Mouse (Mus musculus) embryonic facial prominence, embryonic 15.5 days (tissue): ENCODE measurements around the gene Spata2l. TPM values are rescaled to one million over a fixed set of nuclear protein-coding genes. Genes with fewer than 3 reads are reported as not detected.
"Not testable (repeated sequence)": the region's sequence is repeated elsewhere in the genome, so short reads cannot be mapped to it uniquely, and the experiment has no call there.

Experiments
- ATAC-seq: fragments of 200-750 bp; cut with Nextera tagmentation; 2 replicates; pipeline ENCODE4 v1.8.0; 2017; ENCODE audit warnings: low read depth, moderate TSS enrichment; ENCODE audit not compliant: insufficient number of reproducible peaks, low FRiP score, low TSS enrichment
- H3K27ac ChIP-seq: fragments of 300-500 bp; sonication (generic); replicated peaks from 2 replicates; pipeline ENCODE4 v1.5.1; 2015; ENCODE audit warnings: mild to moderate bottlenecking, inconsistent platforms
- H3K27me3 ChIP-seq: fragments of 300-500 bp; sonication (generic); 2 replicates; pipeline ENCODE4 v1.6.1; 2015; ENCODE audit warnings: inconsistent platforms
- H3K36me3 ChIP-seq: fragments of 300-500 bp; sonication (generic); 2 replicates; pipeline ENCODE4 v1.6.1; 2015; ENCODE audit warnings: mild to moderate bottlenecking, inconsistent platforms
- H3K4me1 ChIP-seq: fragments of 300-500 bp; sonication (generic); 2 replicates; pipeline ENCODE4 v1.6.1; 2015; ENCODE audit warnings: inconsistent platforms
- H3K4me2 ChIP-seq: fragments of 300-500 bp; sonication (generic); replicated peaks from 2 replicates; pipeline ENCODE4 v1.6.1; 2015; ENCODE audit warnings: mild to moderate bottlenecking, inconsistent platforms
- H3K4me3 ChIP-seq: fragments of 300-500 bp; sonication (generic); replicated peaks from 2 replicates; pipeline ENCODE4 v1.5.1; 2015; ENCODE audit warnings: mild to moderate bottlenecking, inconsistent platforms
- H3K9ac ChIP-seq: fragments of 300-500 bp; sonication (generic); 2 replicates; pipeline ENCODE4 v1.6.1; 2015; ENCODE audit warnings: inconsistent platforms
- H3K9me3 ChIP-seq: fragments of 300-500 bp; sonication (generic); replicated peaks from 2 replicates; pipeline ENCODE4 v1.6.1; 2016; ENCODE audit warnings: inconsistent platforms
- WGBS: fragments of 180-500 bp; shearing (Covaris S2); methylation state at CpG from one replicate; pipeline ENCODE4 v1.1.7; 2015; 5-methylcytosine and 5-hydroxymethylcytosine counted together
- polyA plus RNA-seq: library from polyadenylated mRNA; unstranded; fragments of >200 nt; fragmentation: Nextera tagmentation; extraction: Ambion mirVana; gene quantifications from 2 replicates; pipeline ENCODE4 v1.2.1, GENCODE M21; 2015

Gene Spata2l
- polyA plus RNA-seq, 1 experiment from 2014 or later: 5.7 TPM

DNA sequence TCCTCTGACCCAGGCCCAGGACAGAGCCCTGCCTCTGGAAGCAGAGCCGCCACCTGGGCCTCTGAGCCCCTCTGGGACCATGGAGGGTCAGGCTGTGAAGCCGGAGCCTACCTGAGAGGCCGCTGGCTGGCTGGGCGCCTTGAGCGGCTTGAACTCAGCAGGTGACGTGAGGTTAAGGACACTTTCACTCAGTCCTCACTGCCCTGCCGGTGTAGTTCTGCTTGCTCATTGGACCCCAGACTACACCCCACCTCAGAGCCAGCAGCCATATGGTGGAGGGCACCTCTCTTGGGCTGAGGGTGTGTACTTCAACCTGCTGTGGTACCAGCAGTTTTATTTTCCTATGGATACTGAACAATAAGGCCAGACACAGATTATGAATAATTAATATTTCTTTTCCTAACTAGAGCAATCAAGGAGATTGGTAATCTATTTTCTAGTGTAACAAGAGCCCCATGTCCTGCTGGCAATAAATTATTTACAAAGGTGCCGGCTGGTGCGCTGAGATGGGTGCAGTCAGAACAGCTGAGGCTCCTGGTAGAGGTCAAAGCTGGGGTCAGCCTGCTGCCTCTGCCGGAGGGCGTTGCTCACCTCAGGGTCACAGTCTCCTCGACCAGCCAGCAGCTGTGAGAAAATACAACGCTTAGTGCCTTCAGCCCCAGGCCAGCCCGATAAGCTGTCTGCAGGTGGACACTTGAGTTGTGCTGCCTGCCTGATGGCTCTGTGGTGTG, 32.1 kb upstream of the Spata2l start:
- Histone ChIP-seq H3K4me1 (no peaks in the 10 kb centered on the region), H3K27ac (no peak overlapping the region), H3K36me3 (peaks cover 71% of the 10 kb centered on the region), H3K4me3 (no peak overlapping the region), H3K9ac (no peak overlapping the region), H3K4me2 (no peak overlapping the region), H3K27me3 (no peaks in the 10 kb centered on the region), H3K9me3 (no peaks in the 10 kb centered on the region)
- 75% methylated on average over 14 of the region's 14 CpGs for WGBS
- 0 out of 2 replicates have a peak, but pooled peaks have one; percentile 11 for ATAC-seq

GRCm38 (mm10) chr8:123257593-123257992, 21.6 kb upstream of the Spata2l start:
- not testable (repeated sequence) for H3K9ac ChIP-seq, H3K27me3 ChIP-seq, H3K4me3 ChIP-seq, H3K9me3 ChIP-seq, H3K27ac ChIP-seq, ATAC-seq, H3K4me2 ChIP-seq
- Histone ChIP-seq H3K4me1 (peaks cover 32% of the 10 kb centered on the region), H3K36me3 (peaks cover 55% of the 10 kb centered on the region)
- WGBS: 88% methylated on average over 8 of the region's 8 CpGs

- no peak overlapping the region for H3K4me3 ChIP-seq
- H3K27me3 ChIP-seq: no peaks in the 10 kb centered on the region
- WGBS: 54% methylated on average over 3 of the region's 3 CpGs
- no peaks in the 10 kb centered on the region for H3K9me3 ChIP-seq
- no peak for ATAC-seq
- H3K4me2 ChIP-seq: no peak overlapping the region
- H3K36me3 ChIP-seq: peaks cover 53% of the 10 kb centered on the region
- no peak overlapping the region for H3K27ac ChIP-seq
- peaks cover 35% of the 10 kb centered on the region for H3K4me1 ChIP-seq
- H3K9ac ChIP-seq: no peak overlapping the region
Observed at GRCm38 (mm10) chr8:123257114-123257513, 21.1 kb upstream of the Spata2l start.

DNA sequence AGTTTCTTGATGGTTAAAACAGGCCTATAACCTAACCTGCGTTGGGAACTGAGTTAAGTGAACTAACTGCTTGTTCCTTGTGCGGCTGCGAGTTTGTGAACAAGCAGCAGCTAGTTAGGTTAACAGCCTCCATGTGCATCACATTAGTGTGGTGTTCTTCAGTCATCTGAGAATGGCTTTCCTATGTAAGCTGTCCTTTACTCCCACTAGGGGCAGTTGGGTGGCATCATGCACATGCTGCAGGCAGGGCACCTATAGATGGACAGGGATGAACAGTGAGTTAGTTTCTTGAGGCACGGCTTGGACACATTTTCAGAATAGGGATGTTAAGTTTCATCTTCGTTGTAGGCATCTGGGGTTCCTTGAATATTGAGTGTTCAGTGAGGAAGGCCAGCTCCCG, 19.1 kb upstream of the Spata2l start:
- Histone ChIP-seq H3K9ac (peak overlapping the region; percentile 99), H3K4me2 (peak overlapping the region; percentile 78), H3K4me1 (peaks cover 36% of the 10 kb centered on the region), H3K4me3 (peak overlapping the region; percentile 94), H3K36me3 (peaks cover 52% of the 10 kb centered on the region), H3K9me3 (no peaks in the 10 kb centered on the region), H3K27me3 (no peaks in the 10 kb centered on the region), H3K27ac (no peak overlapping the region)
- 51% methylated on average over 6 of the region's 6 CpGs for WGBS
- no peak for ATAC-seq

DNA sequence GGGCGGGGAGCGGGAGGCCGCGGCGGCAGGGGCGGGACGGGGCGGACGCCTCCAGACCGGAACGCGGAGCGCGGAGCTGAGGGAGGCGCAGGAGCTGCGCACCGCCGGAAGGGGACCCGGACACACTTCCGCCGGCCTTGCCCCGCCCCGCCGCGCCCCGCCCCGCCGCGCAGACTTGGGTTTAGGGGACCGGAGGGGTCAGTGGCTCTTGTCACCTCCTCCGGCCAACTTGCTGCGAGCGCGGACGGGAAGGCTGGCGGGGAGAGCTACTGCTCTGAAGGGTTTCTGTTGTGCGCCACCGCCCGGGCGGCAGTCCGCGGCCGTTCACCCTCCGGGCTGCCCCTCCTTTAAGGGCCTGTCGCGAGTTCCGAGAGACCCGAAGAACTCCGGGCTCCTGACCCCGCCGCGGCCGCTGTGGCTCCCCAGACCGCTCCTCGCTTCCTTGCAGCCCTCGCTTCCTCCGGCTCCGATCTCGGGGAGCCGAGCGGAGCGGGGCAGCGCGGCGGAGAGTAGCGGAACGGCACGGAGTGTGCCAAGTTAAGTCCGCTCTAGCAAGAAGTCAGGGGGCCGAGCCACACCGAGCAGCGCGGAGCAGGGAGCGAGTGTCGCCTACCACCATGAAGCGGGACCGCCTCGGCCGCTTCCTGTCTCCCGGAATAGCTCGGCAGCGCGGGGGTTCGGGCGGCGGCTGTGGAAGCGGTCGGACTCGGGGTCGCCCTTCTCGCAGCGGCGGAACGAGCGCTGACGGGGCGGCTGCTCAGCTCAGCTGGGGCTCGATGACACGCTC, 18.3 kb upstream of the Spata2l start, which contains the start of the genes Zfp276 and Vps9d1:
Zfp276 (plus strand) TSS at position 97 of the 787 bp plus-strand sequence.
Vps9d1 (minus strand) TSS at position 250 of the 787 bp plus-strand sequence.
- peak; percentile 94 for ATAC-seq
- Histone ChIP-seq H3K36me3 (peaks cover 52% of the 10 kb centered on the region), H3K9me3 (no peaks in the 10 kb centered on the region), H3K4me3 (peak within 1 kb of the TSS; percentile 94), H3K9ac (peak within 1 kb of the TSS; percentile 99), H3K4me1 (peaks cover 36% of the 10 kb centered on the region), H3K4me2 (peak within 1 kb of the TSS; percentile 78), H3K27ac (peak within 1 kb of the TSS; percentile 87), H3K27me3 (no peaks in the 10 kb centered on the region)
- under 1% methylated on average over 99 of the region's 99 CpGs for WGBS

DNA sequence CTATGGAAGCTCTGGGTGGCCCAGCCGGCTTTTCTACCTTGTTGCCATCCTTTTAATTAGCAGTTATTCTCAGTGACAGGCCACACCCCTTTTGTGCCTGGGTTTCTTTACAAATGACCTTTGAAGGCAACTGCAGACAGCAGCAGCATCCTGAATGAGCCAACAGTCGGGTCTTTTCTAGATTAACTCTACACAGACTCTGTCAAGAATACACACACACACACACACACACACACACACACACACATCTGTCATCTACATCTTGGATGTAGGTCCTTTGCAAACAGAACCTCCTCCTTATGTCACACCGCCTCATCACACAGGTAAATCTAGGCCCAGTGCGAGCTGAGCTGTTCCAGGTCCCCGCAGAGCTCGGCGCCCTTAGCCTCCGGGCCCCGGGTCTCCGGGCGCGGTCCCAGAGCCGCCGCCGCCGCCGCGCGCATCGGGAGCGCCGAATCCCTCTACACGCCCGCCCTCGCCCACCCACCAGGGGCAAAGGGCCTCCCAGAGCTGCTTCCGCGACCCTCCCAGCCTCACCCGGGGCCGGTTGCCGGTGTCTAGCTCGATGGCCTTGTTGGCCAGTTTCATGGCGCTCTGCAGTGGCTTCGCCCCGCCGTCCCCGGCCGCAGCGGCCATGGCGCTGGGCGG, 17.5 kb upstream of the Spata2l start:
- Histone ChIP-seq H3K4me1 (peaks cover 36% of the 10 kb centered on the region), H3K4me3 (peak overlapping the region; percentile 94), H3K9me3 (no peaks in the 10 kb centered on the region), H3K9ac (peak overlapping the region; percentile 99), H3K4me2 (peak overlapping the region; percentile 78), H3K36me3 (peaks cover 51% of the 10 kb centered on the region), H3K27ac (peak overlapping the region; percentile 87), H3K27me3 (no peaks in the 10 kb centered on the region)
- WGBS: under 1% methylated on average over 40 of the region's 40 CpGs
- peak; percentile 24 for ATAC-seq

- Histone ChIP-seq H3K27me3 (no peaks in the 10 kb centered on the region), H3K9me3 (no peaks in the 10 kb centered on the region), H3K4me3 (peak overlapping the region; percentile 94), H3K9ac (peak overlapping the region; percentile 99; the same call in 1 of the 2 replicates), H3K27ac (peak overlapping the region; percentile 87), H3K4me2 (peak overlapping the region; percentile 78), H3K36me3 (peaks cover 51% of the 10 kb centered on the region), H3K4me1 (peaks cover 36% of the 10 kb centered on the region)
- WGBS: 37% methylated on average over 4 of the region's 4 CpGs
- no peak for ATAC-seq
Observed at GRCm38 (mm10) chr8:123252925-123253324, 16.9 kb upstream of the Spata2l start.

DNA sequence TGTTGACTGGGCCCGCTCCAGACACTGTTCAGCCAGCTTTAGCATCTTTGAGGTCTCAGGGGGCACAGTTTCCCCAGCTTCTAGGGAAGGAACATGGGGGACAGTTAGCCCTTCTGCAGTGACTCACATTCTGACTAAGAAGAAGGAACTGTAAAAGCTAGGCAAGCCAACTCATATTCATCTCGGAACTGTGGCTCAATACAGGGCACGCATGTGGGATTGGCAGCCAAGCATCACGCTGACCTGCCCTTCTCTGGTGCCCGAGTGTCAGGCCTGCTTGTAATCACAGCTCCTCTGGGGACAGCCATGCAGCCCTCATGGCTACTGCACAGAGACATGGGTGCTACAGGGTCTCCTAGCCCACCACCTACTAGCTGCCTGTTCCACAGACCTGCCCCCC, 14.9 kb upstream of the Spata2l start:
- Histone ChIP-seq H3K4me2 (no peak overlapping the region), H3K9me3 (no peaks in the 10 kb centered on the region), H3K36me3 (peaks cover 54% of the 10 kb centered on the region), H3K4me3 (no peak overlapping the region), H3K4me1 (peaks cover 25% of the 10 kb centered on the region), H3K9ac (no peak overlapping the region), H3K27ac (no peak overlapping the region), H3K27me3 (no peaks in the 10 kb centered on the region)
- no peak for ATAC-seq
- 96% methylated on average over 5 of the region's 5 CpGs for WGBS

- ATAC-seq: no peak
- no peaks in the 10 kb centered on the region for H3K9me3 ChIP-seq
Observed at GRCm38 (mm10) chr8:123248596-123248995, 12.6 kb upstream of the Spata2l start.

GRCm38 (mm10) chr8:123247748-123248147, 11.7 kb upstream of the Spata2l start:
- H3K4me1 ChIP-seq: peaks cover 6% of the 10 kb centered on the region
- 97% methylated on average over 6 of the region's 6 CpGs for WGBS
- no peak for ATAC-seq
- H3K27ac ChIP-seq: no peak overlapping the region
- no peak overlapping the region for H3K4me3 ChIP-seq
- no peaks in the 10 kb centered on the region for H3K9me3 ChIP-seq
- no peak overlapping the region for H3K4me2 ChIP-seq
- no peak overlapping the region for H3K9ac ChIP-seq
- H3K27me3 ChIP-seq: no peaks in the 10 kb centered on the region
- H3K36me3 ChIP-seq: peaks cover 85% of the 10 kb centered on the region

More at GRCm38 (mm10) chr8:123248596-123248995, 12.6 kb upstream of the Spata2l start:
- H3K4me1 ChIP-seq: peaks cover 13% of the 10 kb centered on the region
- no peak overlapping the region for H3K9ac ChIP-seq
- 89% methylated on average over 8 of the region's 8 CpGs for WGBS
- no peak overlapping the region for H3K4me2 ChIP-seq
- peaks cover 77% of the 10 kb centered on the region for H3K36me3 ChIP-seq
- H3K4me3 ChIP-seq: no peak overlapping the region
- H3K27me3 ChIP-seq: no peaks in the 10 kb centered on the region
- no peak overlapping the region for H3K27ac ChIP-seq

GRCm38 (mm10) chr8:123245543-123245942, 9.5 kb upstream of the Spata2l start:
- ATAC-seq: no peak
- Histone ChIP-seq H3K27ac (no peak overlapping the region), H3K9me3 (no peaks in the 10 kb centered on the region), H3K27me3 (no peaks in the 10 kb centered on the region), H3K36me3 (peaks cover 87% of the 10 kb centered on the region), H3K4me3 (no peak overlapping the region), H3K9ac (no peak overlapping the region), H3K4me1 (no peaks in the 10 kb centered on the region), H3K4me2 (no peak overlapping the region)
- WGBS: 89% methylated on average over 12 of the region's 12 CpGs
